Mouse (Mus musculus): ENCODE measurements at regions not wholly inside any gene's neighbourhood (a gene's known extent, or its start where the extent isn't known, plus 50 kb on each side); places are given as distances from the start of the nearest gene placed in this dataset.

- H3K27ac ChIP-seq (ENCODE audit: low read depth, low read length) = no peak overlapping the region
- H3K9me3 ChIP-seq (ENCODE audit: control insufficient read depth, low read length) = no peaks in the 10 kb centered on the region
- no peaks in the 10 kb centered on the region for H3K4me1 ChIP-seq (ENCODE audit: control insufficient read depth, insufficient read depth, low read length)
- no peaks in the 10 kb centered on the region for H3K36me3 ChIP-seq (ENCODE audit: control insufficient read depth, insufficient read depth, low read length)
- ATAC-seq (ENCODE audit: low FRiP score, low TSS enrichment) = no peak
- H3K27me3 ChIP-seq (ENCODE audit: control insufficient read depth, insufficient read depth, low read length) = no peaks in the 10 kb centered on the region
- no peak overlapping the region for H3K9ac ChIP-seq (ENCODE audit: low read depth, low read length)
- H3K4me2 ChIP-seq (replicated peaks; ENCODE audit: low read depth, low read length) = no peak overlapping the region
- H3K4me3 ChIP-seq (ENCODE audit: low read length) = no peak overlapping the region
- WGBS = 48% methylated on average over 1 of the region's 1 CpGs
Measured at GRCm38 (mm10) chr4:12474421-12474820, 302.6 kb upstream of the Fam92a start.

GRCm38 (mm10) chr4:12461701-12462100, 289.9 kb upstream of the Fam92a start:
- Histone ChIP-seq H3K9ac (ENCODE audit: low read depth, low read length) (no peak overlapping the region), H3K27ac (ENCODE audit: low read depth, low read length) (no peak overlapping the region), H3K36me3 (ENCODE audit: control insufficient read depth, insufficient read depth, low read length) (no peaks in the 10 kb centered on the region), H3K4me3 (ENCODE audit: low read length) (no peak overlapping the region), H3K4me1 (ENCODE audit: control insufficient read depth, insufficient read depth, low read length) (no peaks in the 10 kb centered on the region), H3K27me3 (ENCODE audit: control insufficient read depth, insufficient read depth, low read length) (no peaks in the 10 kb centered on the region), H3K9me3 (ENCODE audit: control insufficient read depth, low read length) (no peaks in the 10 kb centered on the region), H3K4me2 (replicated peaks; ENCODE audit: low read depth, low read length) (no peak overlapping the region)
- no peak for ATAC-seq (ENCODE audit: low FRiP score, low TSS enrichment)
- whole genome bisulfite sequencing = 83% methylated on average over 2 of the region's 2 CpGs

GRCm38 (mm10) chr4:12461251-12461650, 289.4 kb upstream of the Fam92a start:
- no peak for ATAC-seq (ENCODE audit: low FRiP score, low TSS enrichment)
- Histone ChIP-seq H3K9me3 (ENCODE audit: control insufficient read depth, low read length) (no peaks in the 10 kb centered on the region), H3K4me3 (ENCODE audit: low read length) (no peak overlapping the region), H3K27ac (ENCODE audit: low read depth, low read length) (no peak overlapping the region), H3K9ac (ENCODE audit: low read depth, low read length) (no peak overlapping the region), H3K36me3 (ENCODE audit: control insufficient read depth, insufficient read depth, low read length) (no peaks in the 10 kb centered on the region), H3K4me1 (ENCODE audit: control insufficient read depth, insufficient read depth, low read length) (no peaks in the 10 kb centered on the region), H3K4me2 (replicated peaks; ENCODE audit: low read depth, low read length) (no peak overlapping the region), H3K27me3 (ENCODE audit: control insufficient read depth, insufficient read depth, low read length) (no peaks in the 10 kb centered on the region)
- 60% methylated on average over 4 of the region's 4 CpGs for WGBS

- H3K27ac ChIP-seq (ENCODE audit: low read depth, low read length) = no peak overlapping the region
- 87% methylated on average over 8 of the region's 8 CpGs for WGBS
- no peaks in the 10 kb centered on the region for H3K36me3 ChIP-seq (ENCODE audit: control insufficient read depth, insufficient read depth, low read length)
- no peak for ATAC-seq (ENCODE audit: low FRiP score, low TSS enrichment)
- no peak overlapping the region for H3K4me2 ChIP-seq (replicated peaks; ENCODE audit: low read depth, low read length)
- H3K4me3 ChIP-seq (ENCODE audit: low read length) = no peak overlapping the region
- no peak overlapping the region for H3K9ac ChIP-seq (ENCODE audit: low read depth, low read length)
- H3K27me3 ChIP-seq (ENCODE audit: control insufficient read depth, insufficient read depth, low read length) = no peaks in the 10 kb centered on the region
- H3K4me1 ChIP-seq (ENCODE audit: control insufficient read depth, insufficient read depth, low read length) = no peaks in the 10 kb centered on the region
- no peaks in the 10 kb centered on the region for H3K9me3 ChIP-seq (ENCODE audit: control insufficient read depth, low read length)
Measured at GRCm38 (mm10) chr4:12457978-12458597, 286.3 kb upstream of the Fam92a start.

GRCm38 (mm10) chr4:12452086-12452485, 280.3 kb upstream of the Fam92a start:
- 80% methylated on average over 2 of the region's 2 CpGs for WGBS

GRCm38 (mm10) chr4:12425507-12425906, 253.7 kb upstream of the Fam92a start:
- Histone ChIP-seq H3K27me3 (ENCODE audit: control insufficient read depth, insufficient read depth, low read length) (no peaks in the 10 kb centered on the region), H3K9ac (ENCODE audit: low read depth, low read length) (no peak overlapping the region), H3K4me1 (ENCODE audit: control insufficient read depth, insufficient read depth, low read length) (0 out of 2 replicates have a peak, but pooled peaks cover 2% of the 10 kb centered on the region), H3K4me3 (ENCODE audit: low read length) (no peak overlapping the region), H3K27ac (ENCODE audit: low read depth, low read length) (no peak overlapping the region), H3K9me3 (ENCODE audit: control insufficient read depth, low read length) (no peaks in the 10 kb centered on the region), H3K36me3 (ENCODE audit: control insufficient read depth, insufficient read depth, low read length) (no peaks in the 10 kb centered on the region), H3K4me2 (replicated peaks; ENCODE audit: low read depth, low read length) (no peak overlapping the region)
- ATAC-seq (ENCODE audit: low FRiP score, low TSS enrichment) = no peak
- 46% methylated on average over 3 of the region's 3 CpGs for WGBS

More at GRCm38 (mm10) chr4:12452086-12452485, 280.3 kb upstream of the Fam92a start:
- H3K4me3 ChIP-seq (ENCODE audit: low read length) = no peak overlapping the region
- H3K27ac ChIP-seq (ENCODE audit: low read depth, low read length) = no peak overlapping the region
- no peak for ATAC-seq (ENCODE audit: low FRiP score, low TSS enrichment)
- no peaks in the 10 kb centered on the region for H3K27me3 ChIP-seq (ENCODE audit: control insufficient read depth, insufficient read depth, low read length)
- H3K4me1 ChIP-seq (ENCODE audit: control insufficient read depth, insufficient read depth, low read length) = no peaks in the 10 kb centered on the region
- H3K9me3 ChIP-seq (ENCODE audit: control insufficient read depth, low read length) = no peaks in the 10 kb centered on the region
- no peak overlapping the region for H3K4me2 ChIP-seq (replicated peaks; ENCODE audit: low read depth, low read length)
- no peaks in the 10 kb centered on the region for H3K36me3 ChIP-seq (ENCODE audit: control insufficient read depth, insufficient read depth, low read length)
- no peak overlapping the region for H3K9ac ChIP-seq (ENCODE audit: low read depth, low read length)

- WGBS = 68% methylated on average over 16 of the region's 16 CpGs
- no peaks in the 10 kb centered on the region for H3K36me3 ChIP-seq (ENCODE audit: control insufficient read depth, insufficient read depth, low read length)
- ATAC-seq (ENCODE audit: low FRiP score, low TSS enrichment) = no peak
- H3K9me3 ChIP-seq (ENCODE audit: control insufficient read depth, low read length) = no peaks in the 10 kb centered on the region
- peak overlapping the region; percentile 10; the same call in 1 of the 2 replicates for H3K4me2 ChIP-seq (replicated peaks; ENCODE audit: low read depth, low read length)
- H3K27me3 ChIP-seq (ENCODE audit: control insufficient read depth, insufficient read depth, low read length) = no peaks in the 10 kb centered on the region
- no peak overlapping the region for H3K27ac ChIP-seq (ENCODE audit: low read depth, low read length)
- 0 out of 2 replicates have a peak, but pooled peaks cover 2% of the 10 kb centered on the region for H3K4me1 ChIP-seq (ENCODE audit: control insufficient read depth, insufficient read depth, low read length)
- H3K9ac ChIP-seq (ENCODE audit: low read depth, low read length) = no peak overlapping the region
- H3K4me3 ChIP-seq (ENCODE audit: low read length) = no peak overlapping the region
Measured at GRCm38 (mm10) chr4:12421628-12422319, 250.0 kb upstream of the Fam92a start.

- no peak overlapping the region for H3K9ac ChIP-seq (ENCODE audit: low read depth, low read length)
- H3K4me2 ChIP-seq (replicated peaks; ENCODE audit: low read depth, low read length) = no peak overlapping the region
- WGBS = 17% methylated on average over 3 of the region's 3 CpGs
- H3K4me3 ChIP-seq (ENCODE audit: low read length) = no peak overlapping the region
- ATAC-seq (ENCODE audit: low FRiP score, low TSS enrichment) = peak; percentile 65; the same call in 1 of the 2 replicates
- no peaks in the 10 kb centered on the region for H3K27me3 ChIP-seq (ENCODE audit: control insufficient read depth, insufficient read depth, low read length)
- H3K4me1 ChIP-seq (ENCODE audit: control insufficient read depth, insufficient read depth, low read length) = 0 out of 2 replicates have a peak, but pooled peaks cover 2% of the 10 kb centered on the region
- no peaks in the 10 kb centered on the region for H3K9me3 ChIP-seq (ENCODE audit: control insufficient read depth, low read length)
- H3K36me3 ChIP-seq (ENCODE audit: control insufficient read depth, insufficient read depth, low read length) = no peaks in the 10 kb centered on the region
- H3K27ac ChIP-seq (ENCODE audit: low read depth, low read length) = no peak overlapping the region
Measured at GRCm38 (mm10) chr4:12418086-12418485, 246.3 kb upstream of the Fam92a start.

- 63% methylated on average over 1 of the region's 1 CpGs for WGBS
- Histone ChIP-seq H3K27ac (ENCODE audit: low read depth, low read length) (no peak overlapping the region), H3K4me1 (ENCODE audit: control insufficient read depth, insufficient read depth, low read length) (no peaks in the 10 kb centered on the region), H3K36me3 (ENCODE audit: control insufficient read depth, insufficient read depth, low read length) (no peaks in the 10 kb centered on the region), H3K9ac (ENCODE audit: low read depth, low read length) (no peak overlapping the region), H3K4me2 (replicated peaks; ENCODE audit: low read depth, low read length) (no peak overlapping the region), H3K27me3 (ENCODE audit: control insufficient read depth, insufficient read depth, low read length) (no peaks in the 10 kb centered on the region), H3K4me3 (ENCODE audit: low read length) (no peak overlapping the region), H3K9me3 (ENCODE audit: control insufficient read depth, low read length) (no peaks in the 10 kb centered on the region)
- no peak for ATAC-seq (ENCODE audit: low FRiP score, low TSS enrichment)
Measured at GRCm38 (mm10) chr4:12395344-12395743, 223.5 kb upstream of the Fam92a start.
